Mouse (Mus musculus) ES-Bruce4 (cell line): ENCODE data around the gene Mrps7.

ENCODE experiments used
- EP300 ChIP-seq: IDR thresholded peaks from 2 replicates; pipeline ENCODE4 v1.6.1; 2011; ENCODE audit warnings: low read depth, low read length; ENCODE audit not compliant: insufficient read depth
- POLR2A ChIP-seq: IDR thresholded peaks from one replicate; pipeline ENCODE4 v1.8.1; 2011; ENCODE audit warnings: low read length; ENCODE audit not compliant: insufficient read depth

DNA sequence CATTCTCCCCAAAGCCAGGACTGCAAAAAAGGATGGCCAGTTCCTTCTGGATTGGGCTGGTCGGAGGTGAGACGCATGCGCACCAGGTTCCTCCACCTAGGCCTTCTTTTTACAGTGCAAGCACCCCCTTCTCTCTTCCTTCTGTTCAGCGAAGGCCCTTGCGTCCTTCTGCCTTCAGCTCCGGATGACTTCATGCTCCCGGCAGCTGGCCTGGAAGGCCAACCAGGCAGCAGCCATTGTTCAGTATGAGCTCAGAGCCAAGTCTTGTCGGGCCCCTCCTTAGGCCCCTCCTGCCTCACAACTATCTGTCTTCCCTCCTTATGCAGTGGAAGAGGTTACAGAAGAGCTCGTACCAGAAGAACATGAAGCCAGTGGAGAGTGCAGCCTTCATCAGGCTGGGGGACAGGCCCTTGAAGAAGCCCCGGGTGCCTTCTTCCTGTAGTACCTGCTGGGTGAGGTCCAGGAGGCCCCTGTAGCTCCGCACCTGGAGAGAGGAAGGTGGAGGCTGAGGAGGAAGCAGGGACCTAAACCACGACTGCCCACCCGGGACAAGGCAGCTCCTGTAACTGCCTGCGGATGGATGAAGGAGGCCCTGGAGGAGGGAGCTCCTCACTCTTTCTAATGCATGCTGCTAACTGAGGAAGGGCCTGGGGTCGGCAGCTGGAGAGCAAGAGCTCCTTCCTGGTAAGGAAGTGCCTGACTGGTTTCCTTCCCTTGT lies 11.5 kb downstream of the Mrps7 start:
- TF ChIP-seq EP300 = peak; percentile 66; the same call in 1 of the 2 replicates
- no peak for TF ChIP-seq POLR2A
